Mouse (Mus musculus): ENCODE measurements at regions not wholly inside any gene's neighbourhood (a gene's known extent, or its start where the extent isn't known, plus 50 kb on each side); places are given as distances from the start of the nearest gene placed in this dataset.

- no peak for DNase-seq (ENCODE audit: low spot score in 2 of 2)
These were observed 258.8 kb downstream of the Lrrn1 start for GRCm38 (mm10) chr6:107788224-107788893.

GRCm38 (mm10) chr6:107797845-107798244 is 267.0 kb upstream of the Setmar start:
- no peak for DNase-seq (ENCODE audit: low spot score in 2 of 2)

- no peak for DNase-seq (ENCODE audit: low spot score in 2 of 2)
These were observed 261.8 kb upstream of the Setmar start for GRCm38 (mm10) chr6:107803056-107803455.

All from left cerebral cortex, adult 9 months (tissue).